Comparison of ENCODE assay signal across 7 mouse cellular contexts in the genomic region with DNA sequence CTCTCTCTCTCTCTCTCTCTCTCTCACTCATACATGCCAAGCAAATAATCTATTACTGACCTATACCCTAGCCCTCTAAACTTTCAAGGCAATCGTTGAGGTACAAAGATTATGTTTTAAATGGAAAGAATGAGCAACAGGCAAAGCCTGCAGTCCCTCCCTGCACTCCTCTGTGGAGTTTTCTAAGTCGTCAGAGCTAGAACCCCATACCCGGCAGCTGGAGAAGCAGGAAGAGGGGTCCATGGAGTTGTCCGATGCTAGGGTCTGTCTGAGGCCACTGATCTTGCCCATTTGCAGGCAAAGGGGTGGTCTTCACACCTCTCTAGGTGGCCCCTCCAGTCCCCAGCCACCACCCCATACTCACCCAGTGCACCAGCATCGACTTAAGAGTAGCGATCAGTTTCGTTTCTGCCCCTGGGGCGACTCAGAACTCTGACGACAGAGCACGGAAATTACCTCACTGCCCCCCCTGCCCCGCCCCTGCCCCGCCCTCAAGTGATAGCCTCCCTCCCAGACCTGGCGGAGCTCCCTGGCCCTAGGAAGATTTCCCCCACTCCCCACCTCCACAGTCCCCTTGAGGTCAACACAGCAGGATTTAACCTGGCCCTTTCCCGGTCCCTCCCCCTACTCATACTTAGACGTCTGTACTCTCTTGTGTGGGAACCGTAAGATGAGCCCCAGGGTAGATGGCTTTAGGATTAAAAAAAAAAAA. TPM values are rescaled to one million over a fixed set of nuclear protein-coding genes. Genes with fewer than 3 reads are reported as not detected.
DNase-seq lines count a peak whose midpoint lies in the region; ATAC-seq and TF ChIP-seq lines count a peak whose summit lies in the region.

TSS of gene Helz2 (minus strand) at position 426 of the 712 bp plus-strand sequence.

- peaks cover 2 to 15% of the 10 kb centered on the region in 2 experiments for H3K4me1 ChIP-seq in MEL (ENCODE audit: control insufficient read depth in 1 of 2, insufficient read depth in 2 of 2, low read length in 2 of 2)
- peaks cover 24% of the 10 kb centered on the region for H3K4me1 ChIP-seq in bone marrow macrophage, adult 2 months (ENCODE audit: control insufficient read depth, insufficient read depth, low read length)
- H3K4me1 ChIP-seq in heart, adult 2 months (ENCODE audit: control insufficient read depth, insufficient read depth, low read length) = peaks cover 12% of the 10 kb centered on the region
- H3K4me1 ChIP-seq in kidney, adult 2 months (ENCODE audit: control insufficient read depth, insufficient read depth, low read length) = 0 out of 2 replicates have a peak, but pooled peaks cover 2% of the 10 kb centered on the region
- peaks cover 12% of the 10 kb centered on the region; the same call in 1 of the 2 replicates for H3K4me1 ChIP-seq in lung, postnatal 0 days (ENCODE audit: insufficient read depth, low read depth, low read length)

- no peak for TF ChIP-seq CTCF in MEL (IDR thresholded peaks at IDR 0.05 in 2 of 3, conservative IDR thresholded peaks at IDR 0.05 in 1 of 3; ENCODE audit: control insufficient read depth in 1 of 3, insufficient read depth in 1 of 3, low read depth in 2 of 3, low read length in 3 of 3, poor library complexity in 1 of 3, severe bottlenecking in 1 of 3)
- TF ChIP-seq CTCF in bone marrow macrophage, adult 2 months (IDR thresholded peaks at IDR 0.05; ENCODE audit: low read depth, low read length) = no peak
- TF ChIP-seq CTCF in heart, adult 2 months (IDR thresholded peaks at IDR 0.05) = no peak
- no peak for TF ChIP-seq CTCF in kidney, adult 2 months (conservative IDR thresholded peaks at IDR 0.05; ENCODE audit: insufficient read depth, insufficient read length, low read depth, low read length)
- no peak for TF ChIP-seq CTCF in lung, postnatal 0 days (IDR thresholded peaks at IDR 0.05)

- no peaks in the 10 kb centered on the region for H3K9me3 ChIP-seq in MEL (replicated peaks; ENCODE audit: insufficient read depth, low read length)
- H3K9me3 ChIP-seq in lung, postnatal 0 days (ENCODE audit: low read length) = no peaks in the 10 kb centered on the region

- peak within 1 kb of the TSS; percentile 53 for H3K27ac ChIP-seq in MEL (ENCODE audit: control insufficient read depth, low read depth, low read length)
- no peak within 1 kb of the TSS for H3K27ac ChIP-seq in bone marrow macrophage, adult 2 months (ENCODE audit: insufficient read depth, low read depth, low read length)
- H3K27ac ChIP-seq in heart, adult 2 months = peak within 1 kb of the TSS; percentile 88
- H3K27ac ChIP-seq in kidney, adult 2 months (ENCODE audit: insufficient read depth, low read depth, low read length) = peak within 1 kb of the TSS; percentile 2; the same call in 1 of the 2 replicates
- peak within 1 kb of the TSS; percentile 66 for H3K27ac ChIP-seq in lung, postnatal 0 days (ENCODE audit: low read length)

- peak within 1 kb of the TSS; percentile 98 to 100 for H3K4me3 ChIP-seq in MEL (ENCODE audit: control insufficient read depth in 1 of 2, insufficient read depth in 1 of 2, low read depth in 2 of 2, low read length in 2 of 2)
- peak within 1 kb of the TSS; percentile 69 for H3K4me3 ChIP-seq in bone marrow macrophage, adult 2 months (ENCODE audit: insufficient read depth, low read length)
- H3K4me3 ChIP-seq in heart, adult 2 months = peak within 1 kb of the TSS; percentile 86
- peak within 1 kb of the TSS; percentile 59 for H3K4me3 ChIP-seq in kidney, adult 2 months (ENCODE audit: insufficient read depth, low read depth, low read length)
- H3K4me3 ChIP-seq in lung, postnatal 0 days (ENCODE audit: low read depth, low read length) = peak within 1 kb of the TSS; percentile 76

- intact Hi-C loops in heart, adult 2 months (cut with DNase I) = loop anchor here (2.0 to 5.0 kb wide), 3 partner anchors 47 to 76 kb away; partner anchors contain the start of genes Gmeb2, Ppdpf and Rtel1

- TF ChIP-seq RAD21 in MEL (IDR thresholded peaks at IDR 0.05; ENCODE audit: low read depth, low read length) = no peak

- peaks cover 7% of the 10 kb centered on the region; the same call in 1 of the 2 replicates for H3K79me2 ChIP-seq in MEL (ENCODE audit: control insufficient read depth, insufficient read depth, low read length, poor library complexity)
- H3K79me2 ChIP-seq in heart, adult 2 months (replicated peaks; ENCODE audit: control insufficient read depth, insufficient read depth, low read length) = no peaks in the 10 kb centered on the region

- peak within 1 kb of the TSS; percentile 64 for H3K4me2 ChIP-seq in lung, postnatal 0 days (replicated peaks; ENCODE audit: low read depth, low read length)

- H3K9ac ChIP-seq in MEL (ENCODE audit: control insufficient read depth, low read depth, low read length, poor library complexity, severe bottlenecking) = peak within 1 kb of the TSS; percentile 94
- peak within 1 kb of the TSS; percentile 77 for H3K9ac ChIP-seq in heart, adult 2 months (ENCODE audit: low read depth, low read length)
- peak within 1 kb of the TSS; percentile 78 for H3K9ac ChIP-seq in lung, postnatal 0 days (replicated peaks; ENCODE audit: low read depth)

- TF ChIP-seq POLR2A in MEL (IDR thresholded peaks at IDR 0.05; ENCODE audit: control insufficient read depth in 1 of 2, insufficient read depth in 1 of 2, low read depth in 1 of 2, low read length in 2 of 2, poor library complexity in 1 of 2) = peak; percentile 75 to 89; a peak in 3 of 4 replicates
- TF ChIP-seq POLR2A in bone marrow macrophage, adult 2 months (IDR thresholded peaks at IDR 0.05; ENCODE audit: borderline replicate concordance, low read depth, low read length) = no peak
- TF ChIP-seq POLR2A in heart, adult 2 months (IDR thresholded peaks at IDR 0.05; ENCODE audit: insufficient read depth, low read depth, low read length) = peak; percentile 89
- TF ChIP-seq POLR2A in kidney, adult 2 months (IDR thresholded peaks at IDR 0.05; ENCODE audit: low read depth, low read length) = peak; percentile 9

- peak; percentile 93 for ATAC-seq in lung, postnatal 0 days

- H3K36me3 ChIP-seq in MEL (ENCODE audit: control insufficient read depth in 1 of 2, insufficient read depth in 2 of 2, low read length in 2 of 2) = peaks cover 0 to 17% of the 10 kb centered on the region in 2 experiments; a peak in 2 of 4 replicates
- no peaks in the 10 kb centered on the region for H3K36me3 ChIP-seq in heart, adult 2 months (ENCODE audit: control insufficient read depth, insufficient read depth, low read length)
- H3K36me3 ChIP-seq in kidney, adult 2 months (ENCODE audit: control insufficient read depth, insufficient read depth, low read length) = no peaks in the 10 kb centered on the region
- H3K36me3 ChIP-seq in lung, postnatal 0 days (ENCODE audit: insufficient read depth, low read length) = 0 out of 2 replicates have a peak, but pooled peaks cover 18% of the 10 kb centered on the region

- TF ChIP-seq EP300 in MEL (IDR thresholded peaks at IDR 0.05; ENCODE audit: low read depth in 1 of 2, low read length in 2 of 2) = no peak
- 0 out of 2 replicates have a peak, but pooled peaks have one; percentile 26 for TF ChIP-seq EP300 in heart, adult 2 months (IDR thresholded peaks at IDR 0.05; ENCODE audit: insufficient read depth, low read depth, low read length)
- no peak for TF ChIP-seq EP300 in lung, postnatal 0 days (IDR thresholded peaks at IDR 0.05)

- H3K27me3 ChIP-seq in MEL (ENCODE audit: control insufficient read depth in 1 of 2, insufficient read depth in 2 of 2, low read length in 2 of 2) = no peaks in the 10 kb centered on the region
- no peaks in the 10 kb centered on the region for H3K27me3 ChIP-seq in heart, adult 2 months (ENCODE audit: control insufficient read depth, insufficient read depth, low read length)
- H3K27me3 ChIP-seq in kidney, adult 2 months (replicated peaks; ENCODE audit: control insufficient read depth, insufficient read depth, low read length) = no peaks in the 10 kb centered on the region
- H3K27me3 ChIP-seq in lung, postnatal 0 days (replicated peaks; ENCODE audit: insufficient read depth, low read length) = no peaks in the 10 kb centered on the region

- peak; percentile 87 for DNase-seq in MEL (ENCODE audit: low read depth, low spot score)
- DNase-seq in heart, adult 2 months = peak; percentile 77 to 78
- peak; percentile 70 for DNase-seq in kidney, adult 2 months
- DNase-seq in lung, postnatal 0 days (ENCODE audit: low spot score) = peak; percentile 91
- peak; percentile 60 for DNase-seq in spleen, adult 12 weeks (ENCODE audit: low spot score)
- DNase-seq in right cerebral cortex, adult 2 months (ENCODE audit: low spot score in 2 of 2) = no peak

- WGBS in heart, adult 2 months = 4% methylated on average over 16 of the region's 16 CpGs
- WGBS in kidney, adult 2 months = 2% methylated on average over 16 of the region's 16 CpGs
- WGBS in lung, postnatal 0 days = 6% methylated on average over 16 of the region's 16 CpGs

TF ChIP-seq in MEL, 35 proteins besides CTCF, POLR2A, EP300 and RAD21 (continues in another document):
- TF ChIP-seq USF2 (IDR thresholded peaks at IDR 0.05; ENCODE audit: borderline replicate concordance in 1 of 2, insufficient read depth in 1 of 2, low read depth in 1 of 2, low read length in 2 of 2) = no peak
- TF ChIP-seq SIN3A (IDR thresholded peaks at IDR 0.05; ENCODE audit: low read length) = peak; percentile 58
- TF ChIP-seq CHD2 (IDR thresholded peaks at IDR 0.05; ENCODE audit: low read length) = no peak
- no peak for TF ChIP-seq MEF2A (IDR thresholded peaks at IDR 0.05; ENCODE audit: extremely low read depth, insufficient replicate concordance, low read depth, low read length, poor library complexity, severe bottlenecking)
- no peak for TF ChIP-seq TAL1 (IDR thresholded peaks at IDR 0.05; ENCODE audit: low read length)
- peak; percentile 90 for TF ChIP-seq POLR2AphosphoS2 (IDR thresholded peaks at IDR 0.05; ENCODE audit: low read length)
- no peak for TF ChIP-seq JUND (IDR thresholded peaks at IDR 0.05; ENCODE audit: low read depth, low read length)
- TF ChIP-seq GATA1 (IDR thresholded peaks at IDR 0.05; ENCODE audit: low read depth, low read length) = no peak
- no peak for TF ChIP-seq ZC3H11A (IDR thresholded peaks at IDR 0.05; ENCODE audit: low read depth, low read length)
- TF ChIP-seq SMC3 (IDR thresholded peaks at IDR 0.05; ENCODE audit: low read depth, low read length) = no peak
- TF ChIP-seq NRF1 (IDR thresholded peaks at IDR 0.05; ENCODE audit: insufficient read depth, low read depth, low read length, poor library complexity, severe bottlenecking) = no peak
- no peak for TF ChIP-seq KAT2A (conservative IDR thresholded peaks at IDR 0.05; ENCODE audit: low read depth, low read length)

RNA-seq across cellular contexts. Expression of gene Helz2, which starts in this region (rescaled TPM):
- total RNA-seq in MEL (2012; rRNA removed) = 6.2 and 6.3 TPM in 2 replicates
- 10 to 100 TPM in 1 of 2 experiments, not detected in 1; 12.0 TPM for polyA plus RNA-seq in MEL (2012; ENCODE audit: insufficient read depth in 1 of 2, insufficient read length in 2 of 2, low read depth in 1 of 2, low replicate concordance in 2 of 2, missing spikeins in 1 of 2)
- polyA plus RNA-seq in bone marrow macrophage, adult 2 months (2012; ENCODE audit: insufficient read depth, insufficient read length, missing spikeins) = 11.2 and 13.3 TPM in 2 replicates
- 10 to 100 TPM in 1 of 2 experiments, 1 to 10 TPM in 1; 9.2 to 11.2 TPM for total RNA-seq in heart, adult 2 months (2021)
- 14.1 and 19.4 TPM in 2 replicates for polyA plus RNA-seq in heart, adult 2 months (2012; rRNA removed)
- polyA plus RNA-seq in kidney, adult 2 months (2012; rRNA removed) = 15.4 and 17.5 TPM in 2 replicates
- 3.1 and 3.5 TPM in 2 replicates for polyA plus RNA-seq in lung, postnatal 0 days (2015; fragmentation: Nextera tagmentation; extraction: Ambion mirVana)

Comparison
In these comparisons a context has a peak if more than half of its experiments do, and no peak if none do; other contexts are left out.
1. DNase-seq: peak in MEL (single experiment), heart, adult 2 months (2 of 2), kidney, adult 2 months (single experiment), lung, postnatal 0 days (single experiment) and spleen, adult 12 weeks (single experiment); none in right cerebral cortex, adult 2 months (0 of 2).
2. Peak in every context shown above with its lines, with median percentiles within 50 percentile points of each other: H3K4me3 ChIP-seq and H3K9ac ChIP-seq.